Mouse (Mus musculus) ES-Bruce4 (cell line): Measurements from ENCODE around the gene Ubtf.

Experiments
- CTCF ChIP-seq: IDR thresholded peaks from one replicate; pipeline ENCODE4 v1.8.1; 2011; ENCODE audit warnings: low read depth, low read length
- EP300 ChIP-seq: IDR thresholded peaks from 2 replicates; pipeline ENCODE4 v1.6.1; 2011; ENCODE audit warnings: low read depth, low read length; ENCODE audit not compliant: insufficient read depth

DNA sequence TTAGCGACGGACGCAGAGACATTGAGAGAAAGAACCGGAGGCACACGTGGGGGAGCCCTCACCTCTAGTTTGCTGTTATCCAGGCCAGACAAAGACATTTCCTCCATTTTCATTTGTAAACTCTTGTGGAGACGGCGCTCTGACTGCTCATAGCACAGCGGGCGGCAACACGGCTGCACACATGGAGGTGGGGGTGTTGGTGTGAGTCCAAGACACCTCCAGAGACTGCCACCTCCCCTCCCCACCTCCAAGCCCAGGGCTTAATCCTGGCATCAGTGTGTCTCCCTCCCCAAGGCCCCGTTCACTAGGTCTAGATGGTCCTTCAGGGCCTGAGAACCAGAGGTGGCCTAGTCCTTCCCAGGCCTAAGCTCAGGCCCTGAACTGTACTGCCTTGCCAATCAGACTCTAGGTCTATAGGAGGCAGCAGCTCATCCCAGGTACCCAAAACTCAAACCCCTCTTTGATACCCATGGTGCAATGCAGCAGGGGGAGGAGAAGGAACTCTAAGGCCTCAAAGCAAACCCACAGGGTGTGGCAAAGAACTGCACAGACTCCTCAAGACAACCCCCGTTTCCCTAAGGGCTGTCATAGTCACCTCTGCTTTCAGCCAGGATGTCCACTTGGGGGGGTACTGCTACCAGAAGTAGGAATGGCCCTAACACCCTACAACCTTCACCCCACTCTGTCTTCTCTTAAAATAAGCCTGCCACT is 24.5 kb downstream of the Ubtf start:
- no peak for TF ChIP-seq CTCF
- TF ChIP-seq EP300, result no peak
